Mouse (Mus musculus): ENCODE data around the gene Cirbp.

- no peak for TF ChIP-seq EP300 (IDR thresholded peaks at IDR 0.05; ENCODE audit: low read depth)
- TF ChIP-seq CTCF (IDR thresholded peaks at IDR 0.05; ENCODE audit: low read depth): no peak
Measured at GRCm38 (mm10) chr10:80152873-80153260, 12.9 kb upstream of the Cirbp start.
